Mouse (Mus musculus) layer of hippocampus, postnatal 10 days (tissue): ENCODE data around the gene Bms1. TPM values are rescaled to one million over a fixed set of nuclear protein-coding genes. Genes with fewer than 3 reads are reported as not detected.

Experiments
- DNase-seq, 2 experiments: peaks; one replicate each; pipeline ENCODE4 v3.0.0; 2021; ENCODE audit warnings: low spot score in 2 of 2
- microRNA-seq, 2 experiments: library from miRNA; unstranded; fragments of <30 nt; microRNA quantifications; one replicate each; pipeline ENCODE4 v1.2.0; 2021
- total RNA-seq, 2 experiments: library from RNA; stranded (reverse); gene quantifications; 2 replicates each; pipeline ENCODE4 v1.2.3; 2021

The Bms1 gene
- total RNA-seq, 2 experiments from 2014 or later = 25.4 to 28.3 TPM

- DNase-seq = no peak
Measured at GRCm38 (mm10) chr6:118367502-118367901, 51.8 kb downstream of the Bms1 start.

DNA sequence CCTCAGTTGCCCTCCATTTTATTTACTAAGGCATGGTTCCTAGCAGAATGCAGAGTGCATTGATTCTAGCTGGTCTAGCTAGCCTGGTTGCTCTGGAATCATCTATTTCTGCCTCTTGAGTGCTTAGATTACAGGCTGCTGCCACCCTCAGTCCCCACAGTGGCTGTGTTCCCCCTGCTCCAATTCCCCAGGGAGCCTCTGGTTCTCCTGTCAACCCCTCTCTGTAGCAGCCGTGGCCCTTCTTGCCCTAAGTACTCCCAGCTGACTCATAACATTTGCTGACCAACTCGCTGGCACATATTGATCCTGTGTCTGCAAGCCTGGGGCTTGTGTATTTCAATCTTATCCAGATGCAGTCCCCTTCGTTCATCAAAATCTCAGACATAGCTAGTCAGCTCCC, 53.1 kb downstream of the Bms1 start:
- no peak for DNase-seq

GRCm38 (mm10) chr6:118365781-118366180, 53.5 kb downstream of the Bms1 start:
- DNase-seq = no peak

- no peak for DNase-seq
Measured at GRCm38 (mm10) chr6:118350342-118350741, 68.9 kb downstream of the Bms1 start.

DNA sequence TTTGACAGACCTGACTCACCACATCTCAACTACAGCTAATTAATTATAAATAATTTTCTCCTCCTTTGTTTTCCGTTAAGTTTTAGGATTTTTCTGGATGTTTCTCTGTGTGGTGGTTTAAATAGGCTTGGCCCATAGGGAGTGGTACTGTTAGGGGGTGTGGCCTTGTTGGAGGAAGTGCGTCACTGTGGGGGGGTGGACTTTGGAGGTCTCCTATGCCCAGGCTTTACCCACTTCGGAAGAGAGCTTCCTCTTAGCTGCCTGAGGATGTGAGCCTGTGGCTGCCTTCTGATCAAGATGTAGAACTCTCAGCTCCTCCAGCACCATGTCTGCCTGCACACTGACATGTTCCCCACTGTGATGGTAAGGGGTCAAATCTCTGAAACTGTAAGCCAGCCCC, 71.1 kb downstream of the Bms1 start:
- no peak for DNase-seq

- DNase-seq = no peak
Measured at GRCm38 (mm10) chr6:118347291-118347690, 72.0 kb downstream of the Bms1 start.

DNA sequence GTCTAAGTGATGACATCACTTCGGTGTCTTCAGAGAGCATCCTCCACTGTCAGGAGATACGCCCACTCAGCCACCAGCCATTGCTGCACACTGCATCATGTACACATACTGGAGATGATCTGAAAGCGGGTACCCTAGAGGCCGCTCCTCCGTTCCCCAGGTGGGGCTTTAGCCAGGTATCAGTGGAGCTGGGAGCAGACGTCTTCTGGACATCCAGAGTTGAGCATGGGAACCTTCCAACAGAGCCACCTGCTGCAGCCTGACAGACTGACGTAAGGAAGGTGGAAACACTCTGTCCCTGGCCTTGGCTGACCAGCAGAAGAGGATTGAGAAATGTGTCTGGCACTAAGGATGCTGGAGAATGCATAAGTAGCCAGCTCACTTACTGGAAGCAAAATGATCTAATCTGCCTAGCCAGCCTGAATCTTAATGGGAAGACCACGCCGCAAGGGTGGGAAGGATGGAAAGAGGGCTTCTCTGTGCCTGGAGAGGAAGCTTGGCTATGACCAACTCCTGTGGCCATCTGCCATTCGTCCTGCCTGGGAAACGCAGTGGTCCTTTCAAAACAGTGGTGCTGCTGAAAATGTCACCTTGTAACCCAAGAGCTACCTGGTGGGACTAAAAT, 77.3 kb downstream of the Bms1 start:
- DNase-seq = no peak

DNA sequence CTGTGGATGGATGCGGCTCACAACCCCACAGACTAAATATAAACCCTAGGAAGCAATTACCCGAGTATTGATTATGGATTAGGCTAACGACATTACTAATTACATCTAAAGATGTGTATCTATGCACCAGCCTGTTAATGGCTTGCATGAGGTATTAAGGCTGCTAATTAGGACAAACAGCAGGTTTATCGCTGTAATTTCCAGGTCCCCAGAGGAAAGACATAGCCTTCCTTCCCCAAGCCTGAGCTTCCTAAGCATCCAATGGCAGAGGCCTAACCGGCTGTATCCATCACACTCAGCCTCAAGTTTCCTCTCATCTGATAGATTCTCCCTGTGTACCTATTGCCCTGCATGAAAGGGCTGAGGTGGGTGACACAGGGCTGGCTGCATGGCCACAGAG, 81.6 kb downstream of the Bms1 start:
- no peak for DNase-seq

DNA sequence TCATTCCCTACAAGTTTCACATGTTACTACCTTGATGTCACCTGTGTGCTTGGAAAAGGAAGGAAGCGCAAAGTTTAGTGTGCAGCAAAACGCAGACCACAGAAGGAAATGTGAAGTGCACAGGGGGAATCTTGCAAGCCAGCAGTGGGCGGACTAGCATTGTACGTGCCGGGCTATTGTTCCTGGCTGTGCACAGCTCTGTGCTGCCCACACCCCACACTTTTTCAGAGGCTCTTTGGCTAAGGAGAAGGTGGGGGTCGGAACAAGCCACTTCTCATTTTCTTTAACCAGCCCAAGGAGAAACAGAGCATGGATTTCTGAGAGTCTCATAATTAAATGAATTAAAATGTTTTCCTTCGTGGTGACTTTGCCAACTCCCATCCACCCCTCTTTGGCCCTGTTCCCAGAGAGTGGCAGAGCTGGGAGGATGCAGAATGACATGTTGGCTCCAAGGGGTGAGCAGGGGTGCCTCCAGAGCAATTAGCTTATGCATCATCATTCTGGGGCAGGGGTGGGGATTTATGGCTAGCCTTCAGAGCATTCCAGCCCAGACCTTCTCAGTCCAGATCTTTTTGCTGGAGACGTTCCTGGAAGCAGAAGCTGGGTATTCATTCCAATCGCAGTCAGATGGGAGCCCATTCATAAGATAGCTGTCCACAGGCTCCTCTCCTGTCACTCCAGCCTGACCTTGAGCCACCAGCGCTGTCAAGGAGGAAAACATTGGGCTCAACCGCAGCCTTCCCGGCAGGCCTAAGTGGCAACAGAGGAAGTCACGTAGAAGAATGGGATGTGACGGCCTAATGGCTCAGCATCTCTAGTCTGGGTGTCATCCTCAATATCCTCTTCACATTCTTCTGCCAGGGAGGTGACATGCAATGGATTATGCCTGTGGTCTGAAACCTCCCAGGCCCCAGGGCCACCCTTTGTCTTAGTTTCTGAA, 82.5 kb downstream of the Bms1 start:
- DNase-seq = peak in 1 of 2 experiments; percentile 24

DNA sequence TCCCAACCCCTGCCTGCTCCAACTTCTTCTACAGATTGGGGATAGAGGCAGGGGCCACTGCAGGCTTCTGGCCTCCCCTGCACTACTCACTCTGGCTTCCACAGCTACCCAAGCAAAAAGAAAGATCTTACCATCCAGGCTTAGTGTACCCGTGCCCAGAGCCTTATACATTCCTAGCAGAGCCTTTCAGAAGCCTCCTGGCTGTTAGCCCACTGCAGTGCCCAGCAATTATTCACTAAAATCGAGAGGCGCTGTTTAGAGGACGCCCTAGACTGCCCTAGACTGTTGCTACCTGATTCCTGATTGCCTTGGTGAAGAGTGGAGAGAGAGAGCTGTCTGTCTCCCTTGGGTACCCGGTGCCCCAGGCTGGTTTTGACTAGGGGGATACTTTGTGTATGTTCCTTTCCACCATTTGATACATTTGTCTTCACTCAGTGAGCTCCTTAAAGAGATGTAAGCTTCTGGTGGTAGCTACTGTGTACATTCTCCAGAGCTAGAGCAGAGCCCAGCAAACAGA, 83.3 kb downstream of the Bms1 start:
- DNase-seq = no peak

DNA sequence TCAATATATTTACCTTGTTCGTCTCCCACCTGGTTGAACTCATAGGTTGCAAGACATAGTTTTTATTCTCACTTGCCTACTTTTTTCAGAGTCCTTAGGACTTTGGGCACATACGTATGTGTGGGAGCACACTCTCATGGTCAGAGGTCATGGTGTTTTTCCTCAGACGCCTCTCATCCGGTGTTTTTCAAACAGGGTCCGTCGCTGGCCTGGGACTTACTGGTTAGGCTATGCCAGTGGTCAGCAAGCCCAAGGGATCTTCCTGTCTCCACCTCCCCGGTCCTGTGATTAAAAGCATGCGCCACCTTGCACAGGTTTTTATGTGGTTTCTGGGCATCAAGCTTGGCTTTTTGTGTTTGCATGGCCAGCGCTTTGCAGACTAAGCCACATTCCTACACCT, 85.4 kb downstream of the Bms1 start:
- no peak for DNase-seq

Small RNA genes within 50 kb of the gene (microRNA-seq; reads per million reads assigned to microRNA genes)
- gene Gm25953 = 0 reads per million in 2 experiments

Other genes starting within 250 kb of the Bms1 start
- gene Ret, start 221.8 kb downstream of the Bms1 start, total RNA-seq = 1 to 10 TPM; 6.4 to 6.8 TPM
- gene Zfp248, start 36.1 kb upstream of the Bms1 start, total RNA-seq = 10 to 100 TPM; 14.3 to 15.0 TPM
- gene Zfp9, start 59.8 kb upstream of the Bms1 start, total RNA-seq = 10 to 100 TPM; 17.4 TPM
- gene Ankrd26, start 142.8 kb upstream of the Bms1 start, total RNA-seq = 1 to 10 TPM; 6.6 to 8.8 TPM